ENCODE assay signal across 16 mouse cellular contexts in the genomic region with DNA sequence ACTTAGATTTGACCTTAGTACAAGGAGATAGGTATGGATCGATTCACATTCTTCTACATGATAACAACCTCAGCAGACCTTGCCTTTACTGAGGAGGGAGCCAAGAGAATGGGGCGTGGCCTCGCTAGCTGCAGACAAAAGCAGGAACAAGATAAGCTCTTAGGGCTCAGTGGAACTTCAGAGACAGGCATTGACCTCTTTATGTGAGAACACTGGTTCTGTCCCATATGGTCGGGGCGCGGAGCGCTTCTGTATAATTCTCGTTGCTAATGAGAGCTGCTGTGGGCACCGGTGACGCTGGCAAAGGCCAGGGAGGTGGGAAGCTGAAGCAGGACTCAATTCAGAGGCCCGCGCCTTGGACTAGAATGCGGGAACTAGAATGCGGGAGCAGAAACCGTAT. TPM values are rescaled to one million over a fixed set of nuclear protein-coding genes. Genes with fewer than 3 reads are reported as not detected.
DNase-seq lines count a peak whose midpoint lies in the region; ATAC-seq and TF ChIP-seq lines count a peak whose summit lies in the region.
"Had no signal": no experiment of that assay in that cellular context is flagged by ENCODE, and none has a peak within 500 bp of the region (broad histone marks: within the 10 kb centered on the region; RNA-seq: fewer than 3 reads in every experiment).

No protein-coding gene starts in this region.

- DNase-seq in heart, postnatal 4 days: no peak
- peak; percentile 42 for DNase-seq in ES-E14 (ENCODE audit: low read depth, low spot score)
- no peak for DNase-seq in urinary bladder, adult 18-20 months (ENCODE audit: low spot score in 2 of 2)
- DNase-seq in thymus, postnatal 36 days: no peak
- DNase-seq: cerebellum, adult 9-11 months; forebrain, postnatal 0 days; lung, adult 2 months; right cerebral cortex, adult 18-20 months had no signal

- H3K27ac ChIP-seq in heart, embryonic 14.5 days (replicated peaks in 1 of 2; ENCODE audit: control insufficient read depth in 1 of 2, insufficient read depth in 1 of 2, low read depth in 2 of 2, low read length in 2 of 2): no peak overlapping the region
- no peak overlapping the region for H3K27ac ChIP-seq in ES-E14 (ENCODE audit: insufficient read depth, low read depth, low read length, poor library complexity, severe bottlenecking)
- no peak overlapping the region for H3K27ac ChIP-seq in liver, embryonic 16.5 days (ENCODE audit: low read length)
- H3K27ac ChIP-seq: embryonic facial prominence, embryonic 12.5 days; neural tube, embryonic 13.5 days had no signal

- H3K4me1 ChIP-seq in heart, embryonic 14.5 days (ENCODE audit: control insufficient read depth in 2 of 2, insufficient read depth in 2 of 2, low read length in 2 of 2): peaks cover 10 to 13% of the 10 kb centered on the region in 2 experiments; a peak in 3 of 4 replicates
- peaks cover 10 to 22% of the 10 kb centered on the region in 2 experiments for H3K4me1 ChIP-seq in ES-E14 (ENCODE audit: control insufficient read depth in 2 of 2, insufficient read depth in 2 of 2, low read length in 2 of 2, poor library complexity in 1 of 2)
- peaks cover 7% of the 10 kb centered on the region for H3K4me1 ChIP-seq in liver, embryonic 16.5 days (ENCODE audit: control insufficient read depth, low read depth, low read length)
- H3K4me1 ChIP-seq: embryonic facial prominence, embryonic 12.5 days; neural tube, embryonic 13.5 days had no signal

- peak overlapping the region; percentile 21; the same call in 1 of the 2 replicates for H3K9ac ChIP-seq in heart, embryonic 14.5 days (ENCODE audit: low read length)
- peak overlapping the region; percentile 37; the same call in 1 of the 2 replicates for H3K9ac ChIP-seq in ES-E14 (ENCODE audit: insufficient read depth, low read depth, low read length, poor library complexity, severe bottlenecking)
- no peak overlapping the region for H3K9ac ChIP-seq in liver, embryonic 16.5 days (ENCODE audit: low read depth, low read length)
- H3K9ac ChIP-seq: embryonic facial prominence, embryonic 12.5 days; forebrain, postnatal 0 days; neural tube, embryonic 13.5 days had no signal

- H3K36me3 ChIP-seq in heart, embryonic 14.5 days (ENCODE audit: control insufficient read depth, insufficient read depth, low read length): no peaks in the 10 kb centered on the region
- no peaks in the 10 kb centered on the region for H3K36me3 ChIP-seq in ES-E14 (ENCODE audit: control insufficient read depth, insufficient read depth, low read length, poor library complexity, severe bottlenecking)
- H3K36me3 ChIP-seq in liver, embryonic 16.5 days (ENCODE audit: control insufficient read depth, insufficient read depth): no peaks in the 10 kb centered on the region
- H3K36me3 ChIP-seq: embryonic facial prominence, embryonic 12.5 days; neural tube, embryonic 13.5 days had no signal

- no peak overlapping the region for H3K4me3 ChIP-seq in heart, embryonic 14.5 days (ENCODE audit: control insufficient read depth in 1 of 2, insufficient read depth in 1 of 2, low read depth in 1 of 2, low read length in 2 of 2)
- peak overlapping the region; percentile 17 to 42; a peak in 3 of 4 replicates for H3K4me3 ChIP-seq in ES-E14 (ENCODE audit: insufficient read depth in 1 of 2, low read depth in 1 of 2, low read length in 2 of 2, poor library complexity in 1 of 2, severe bottlenecking in 1 of 2)
- H3K4me3 ChIP-seq in liver, embryonic 16.5 days (ENCODE audit: low read depth, low read length): 0 out of 2 replicates have a peak overlapping the region, but pooled peaks have one; percentile 16
- H3K4me3 ChIP-seq: embryonic facial prominence, embryonic 12.5 days; megakaryocyte, embryonic 14.5 days; neural tube, embryonic 13.5 days had no signal

- H3K4me2 ChIP-seq in heart, embryonic 14.5 days (ENCODE audit: low read length): peak overlapping the region; percentile 52
- peak overlapping the region; percentile 48 for H3K4me2 ChIP-seq in liver, embryonic 16.5 days (ENCODE audit: low read depth, low read length)
- H3K4me2 ChIP-seq: embryonic facial prominence, embryonic 12.5 days; neural tube, embryonic 13.5 days had no signal

- no peak for ATAC-seq in heart, embryonic 14.5 days (ENCODE audit: insufficient number of reproducible peaks, insufficient read depth, low FRiP score, low read depth)
- ATAC-seq in common myeloid progenitor, adult 5-6 weeks (replicated peaks; ENCODE audit: low read depth, poor library complexity, severe bottlenecking): peak; percentile 41; the same call in 1 of the 2 replicates
- ATAC-seq in liver, embryonic 16.5 days (ENCODE audit: low read depth): no peak
- no peak for ATAC-seq in monocyte, adult 5-6 weeks (replicated peaks; ENCODE audit: insufficient number of reproducible peaks, low FRiP score, low TSS enrichment, poor library complexity, severe bottlenecking)
- ATAC-seq: forebrain, postnatal 0 days; inflammation-experienced regulatory T-cells, adult 6 months had no signal

- H3K9me3 ChIP-seq in heart, embryonic 14.5 days (ENCODE audit: control insufficient read depth, low read length): no peaks in the 10 kb centered on the region
- no peaks in the 10 kb centered on the region for H3K9me3 ChIP-seq in ES-E14 (ENCODE audit: control insufficient read depth, insufficient read depth, low read depth, low read length)
- no peaks in the 10 kb centered on the region for H3K9me3 ChIP-seq in liver, embryonic 16.5 days (replicated peaks; ENCODE audit: control insufficient read depth, low read length)
- H3K9me3 ChIP-seq: embryonic facial prominence, embryonic 12.5 days; megakaryocyte, embryonic 14.5 days; neural tube, embryonic 13.5 days had no signal

- 18% methylated on average over 15 of the region's 15 CpGs for WGBS in heart, embryonic 14.5 days
- WGBS in liver, embryonic 16.5 days (ENCODE audit: insufficient replicate concordance): 32% methylated on average over 15 of the region's 15 CpGs

- H3K27me3 ChIP-seq in heart, embryonic 14.5 days (ENCODE audit: control insufficient read depth, insufficient read depth, low read length): no peaks in the 10 kb centered on the region
- no peaks in the 10 kb centered on the region for H3K27me3 ChIP-seq in liver, embryonic 16.5 days (ENCODE audit: control insufficient read depth, insufficient read depth, low read depth, low read length)

- in situ Hi-C loops in ES-E14 (cut with MboI; ENCODE audit: low sequenced_read_pairs in 2 of 2, unreplicated experiment in 2 of 2): loop anchor here in 1 of 2 experiments (10.0 to 25.0 kb wide), 2 partner anchors 274 to 771 kb away; partner anchors contain the start of genes Fam43a, Lsg1 and Xxylt1

TF ChIP-seq in ES-E14, 5 proteins besides CTCF, POLR2A, EP300 and RAD21:
- TF ChIP-seq CHD2 (IDR thresholded peaks at IDR 0.05; ENCODE audit: low read depth, low read length) (no peak), HCFC1 (IDR thresholded peaks at IDR 0.05; ENCODE audit: borderline replicate concordance, insufficient read depth, low read length) (no peak), ZNF384 (IDR thresholded peaks at IDR 0.05; ENCODE audit: low read depth, low read length) (no peak), MAFK (IDR thresholded peaks at IDR 0.05; ENCODE audit: insufficient read depth, low read depth, low read length) (no peak), ZC3H11A (IDR thresholded peaks at IDR 0.05; ENCODE audit: borderline replicate concordance, low read depth, low read length) (no peak)

RNA-seq across cellular contexts. Expression of gene Apod, which starts 44.0 kb away (rescaled TPM):
- polyA plus RNA-seq in heart, embryonic 14.5 days (2014; fragmentation: Nextera tagmentation; extraction: Ambion mirVana): 0.19 and 0.53 TPM in 2 replicates
- under 1 TPM; 0.27 to 0.45 TPM for total RNA-seq in heart, postnatal 4 days (2021)
- 10.6 and 22.7 TPM in 2 replicates for total RNA-seq in ES-E14 (2012; rRNA removed)
- total RNA-seq in common myeloid progenitor, adult 5-6 weeks (2017): not detected in 2 replicates
- not detected in 2 replicates for polyA plus RNA-seq in liver, embryonic 16.5 days (2015; fragmentation: Nextera tagmentation; extraction: Ambion mirVana)
- not detected in 3 replicates for total RNA-seq in monocyte, adult 5-6 weeks (2017)

Comparison
In these comparisons a context has a peak if more than half of its experiments do, and no peak if none do; other contexts are left out.
1. H3K4me3 ChIP-seq: peak in ES-E14 (2 of 2) and liver, embryonic 16.5 days (single experiment); none in heart, embryonic 14.5 days (0 of 2).